Mouse (Mus musculus) erythroblast, embryonic 14.5 days (primary cell): ENCODE results near the gene Lmo3. TPM values are rescaled to one million over a fixed set of nuclear protein-coding genes. Genes with fewer than 3 reads are reported as not detected.

Experiments used
- H3K27me3 ChIP-seq: 2 replicates; pipeline ENCODE4 v1.6.1; 2012; ENCODE audit warnings: inconsistent platforms; ENCODE audit not compliant: control insufficient read depth
- H3K36me3 ChIP-seq: 2 replicates; pipeline ENCODE4 v1.6.1; 2012; ENCODE audit warnings: mild to moderate bottlenecking, inconsistent platforms; ENCODE audit not compliant: control insufficient read depth
- H3K4me1 ChIP-seq: 2 replicates; pipeline ENCODE4 v1.6.1; 2012; ENCODE audit warnings: inconsistent platforms; ENCODE audit not compliant: control insufficient read depth
- H3K4me3 ChIP-seq: replicated peaks from 2 replicates; pipeline ENCODE3; 2012; ENCODE audit warnings: moderate library complexity, mild to moderate bottlenecking, inconsistent platforms
- H3K9me3 ChIP-seq: 2 replicates; pipeline ENCODE4 v1.6.1; 2012; ENCODE audit warnings: low read length, inconsistent platforms, mixed read lengths; ENCODE audit not compliant: control insufficient read depth
- GATA1 ChIP-seq: IDR thresholded peaks from 2 replicates; pipeline ENCODE4 v1.6.1; 2012; ENCODE audit warnings: low read length, inconsistent platforms, mixed read lengths
- TAL1 ChIP-seq: IDR thresholded peaks from 3 replicates; pipeline ENCODE4 v1.6.1; 2012; ENCODE audit warnings: low read length, inconsistent platforms, mixed read lengths
- polyA plus RNA-seq: library from polyadenylated mRNA; stranded (reverse); fragments of >175 nt; gene quantifications from 2 replicates; pipeline ENCODE4 v1.2.3, GENCODE M21; 2012

The Lmo3 gene
- polyA plus RNA-seq, result not detected in 2 replicates

- peaks cover 24% of the 10 kb centered on the region for H3K9me3 ChIP-seq
- H3K4me1 ChIP-seq, result no peaks in the 10 kb centered on the region
- H3K36me3 ChIP-seq, result no peaks in the 10 kb centered on the region
- no peak within 1 kb of the TSS for H3K4me3 ChIP-seq
- no peak for TF ChIP-seq GATA1
- TF ChIP-seq TAL1, result no peak
- H3K27me3 ChIP-seq, result no peaks in the 10 kb centered on the region
These were observed at the start of gene Lmo3 for GRCm38 (mm10) chr6:138581734-138582505. TSS of gene Lmo3 (minus strand) at chr6:138581968.

DNA sequence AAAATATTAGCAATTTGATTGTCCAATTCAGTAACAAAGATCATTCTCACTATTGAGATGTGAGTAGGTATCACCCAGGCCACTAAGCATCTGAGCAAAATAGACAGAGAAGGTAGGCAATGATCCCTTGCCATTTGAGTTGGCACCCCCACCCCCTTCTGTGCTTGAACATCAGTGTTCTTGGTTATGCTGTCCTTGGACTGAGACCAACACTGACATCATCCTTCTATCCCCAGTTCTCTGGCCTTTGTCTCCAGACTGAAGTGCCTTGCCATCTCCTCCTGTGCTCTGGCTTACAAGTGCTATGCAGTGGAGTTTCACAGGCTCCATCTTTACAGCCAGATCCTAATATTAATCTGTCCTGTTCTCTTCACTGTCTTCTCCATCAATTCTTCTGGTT, 39.0 kb upstream of the Lmo3 start:
- Histone ChIP-seq H3K4me3 (no peak overlapping the region), H3K9me3 (0 out of 2 replicates have a peak, but pooled peaks cover 7% of the 10 kb centered on the region), H3K4me1 (no peaks in the 10 kb centered on the region), H3K27me3 (no peaks in the 10 kb centered on the region), H3K36me3 (no peaks in the 10 kb centered on the region)
- TF ChIP-seq GATA1 (no peak), TAL1 (no peak)

DNA sequence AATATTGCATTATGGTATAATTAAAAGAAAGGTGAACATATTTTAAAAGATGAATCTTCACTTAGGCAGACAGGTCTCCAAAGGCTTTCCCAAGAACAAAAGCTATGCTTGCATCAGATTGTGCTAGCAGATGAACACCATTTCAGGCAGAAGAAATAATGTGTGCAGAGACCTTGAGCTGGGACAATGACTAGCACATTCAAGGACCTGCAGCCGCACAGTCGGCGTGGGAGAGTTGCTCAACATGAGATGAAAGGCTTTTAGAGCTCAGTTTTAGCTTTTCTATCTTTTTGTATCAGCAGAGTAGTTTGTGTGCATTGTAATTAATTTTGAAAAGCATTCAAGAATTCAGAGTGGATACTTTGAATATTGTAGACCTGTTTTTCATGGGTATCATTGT, 36.6 kb upstream of the Lmo3 start:
- no peaks in the 10 kb centered on the region for H3K36me3 ChIP-seq
- H3K4me1 ChIP-seq, result no peaks in the 10 kb centered on the region
- TF ChIP-seq TAL1 (no peak), GATA1 (no peak)
- no peak overlapping the region for H3K4me3 ChIP-seq
- no peaks in the 10 kb centered on the region for H3K27me3 ChIP-seq
- 0 out of 2 replicates have a peak, but pooled peaks cover 3% of the 10 kb centered on the region for H3K9me3 ChIP-seq

DNA sequence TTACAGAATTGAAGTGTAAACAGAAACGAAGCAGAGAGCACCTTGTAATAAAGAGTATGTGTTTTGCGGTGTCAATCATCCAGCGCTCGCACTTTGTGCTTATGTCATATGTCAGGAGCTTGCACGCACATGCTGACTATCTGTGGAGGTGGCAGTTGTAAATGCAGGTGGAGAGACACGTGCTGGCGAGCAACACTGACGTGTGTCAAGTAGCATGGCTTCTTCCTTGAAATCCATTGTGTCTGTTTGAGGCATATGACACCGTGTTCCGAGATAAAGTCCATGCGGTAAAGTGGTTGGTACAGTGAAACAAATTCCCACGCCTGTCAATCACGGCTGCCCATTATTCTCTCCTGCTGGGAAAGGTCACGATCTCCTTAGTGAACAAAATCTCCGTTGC, 15.2 kb upstream of the Lmo3 start:
- no peaks in the 10 kb centered on the region for H3K27me3 ChIP-seq
- no peak for TF ChIP-seq TAL1
- no peak for TF ChIP-seq GATA1
- H3K36me3 ChIP-seq, result no peaks in the 10 kb centered on the region
- H3K9me3 ChIP-seq, result peaks cover 24% of the 10 kb centered on the region
- no peaks in the 10 kb centered on the region for H3K4me1 ChIP-seq
- H3K4me3 ChIP-seq, result no peak overlapping the region

- TF ChIP-seq TAL1, result no peak
- no peak for TF ChIP-seq GATA1
- Histone ChIP-seq H3K36me3 (no peaks in the 10 kb centered on the region), H3K27me3 (no peaks in the 10 kb centered on the region)
These were observed 14.4 kb upstream of the Lmo3 start for GRCm38 (mm10) chr6:138595991-138596698.

DNA sequence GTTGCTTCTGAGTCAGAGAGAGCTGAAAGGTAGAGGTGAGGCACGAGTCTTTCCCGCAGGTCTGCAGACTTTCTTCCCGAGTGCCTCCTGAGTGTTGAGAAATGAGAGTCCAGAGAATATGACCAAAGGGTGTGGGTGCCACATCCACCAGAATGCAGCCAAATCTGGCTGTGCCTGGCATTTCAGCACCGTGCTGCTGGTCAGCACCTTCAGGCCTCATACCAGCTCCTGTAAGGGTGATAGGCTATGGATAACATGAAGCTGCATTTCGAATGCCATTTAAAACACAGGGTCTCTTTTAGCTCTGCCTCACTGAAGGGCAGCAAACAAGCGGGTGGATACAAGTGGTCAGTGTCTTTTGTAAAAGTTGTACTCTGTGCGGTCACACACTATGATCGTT, 1.5 kb upstream of the Lmo3 start:
- Histone ChIP-seq H3K4me1 (no peaks in the 10 kb centered on the region), H3K9me3 (peaks cover 25% of the 10 kb centered on the region), H3K36me3 (no peaks in the 10 kb centered on the region), H3K4me3 (no peak overlapping the region), H3K27me3 (no peaks in the 10 kb centered on the region)
- TF ChIP-seq TAL1, result no peak
- TF ChIP-seq GATA1, result no peak

More at GRCm38 (mm10) chr6:138595991-138596698, 14.4 kb upstream of the Lmo3 start:
- H3K4me1 ChIP-seq, result no peaks in the 10 kb centered on the region
- peaks cover 24% of the 10 kb centered on the region for H3K9me3 ChIP-seq
- no peak overlapping the region for H3K4me3 ChIP-seq

DNA sequence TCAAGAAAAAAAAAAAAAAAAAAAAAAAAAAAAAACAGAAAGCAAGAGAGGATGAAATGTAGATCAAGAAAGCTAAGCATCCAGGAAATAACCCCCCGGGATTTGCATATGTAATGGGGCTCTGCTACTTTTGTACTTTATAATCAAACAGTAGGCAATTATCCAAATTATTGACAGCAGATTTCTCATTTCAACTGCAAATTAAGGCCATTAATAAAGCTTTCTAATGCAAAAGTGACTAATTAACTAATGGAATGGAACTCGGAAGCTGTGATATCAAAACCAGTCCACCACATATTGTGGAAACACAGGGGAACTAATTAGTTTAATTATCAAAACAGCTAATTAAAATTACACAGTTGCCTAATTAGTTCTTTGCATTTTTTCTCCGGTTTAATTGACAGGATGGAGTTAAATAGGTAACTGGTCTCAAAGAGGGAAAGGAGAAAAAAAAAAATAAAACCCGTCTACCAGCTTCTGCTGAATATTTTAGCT, 785 bp upstream of the Lmo3 start:
- no peak for TF ChIP-seq GATA1
- Histone ChIP-seq H3K27me3 (no peaks in the 10 kb centered on the region), H3K9me3 (peaks cover 26% of the 10 kb centered on the region), H3K4me1 (no peaks in the 10 kb centered on the region), H3K36me3 (no peaks in the 10 kb centered on the region), H3K4me3 (no peak overlapping the region)

DNA sequence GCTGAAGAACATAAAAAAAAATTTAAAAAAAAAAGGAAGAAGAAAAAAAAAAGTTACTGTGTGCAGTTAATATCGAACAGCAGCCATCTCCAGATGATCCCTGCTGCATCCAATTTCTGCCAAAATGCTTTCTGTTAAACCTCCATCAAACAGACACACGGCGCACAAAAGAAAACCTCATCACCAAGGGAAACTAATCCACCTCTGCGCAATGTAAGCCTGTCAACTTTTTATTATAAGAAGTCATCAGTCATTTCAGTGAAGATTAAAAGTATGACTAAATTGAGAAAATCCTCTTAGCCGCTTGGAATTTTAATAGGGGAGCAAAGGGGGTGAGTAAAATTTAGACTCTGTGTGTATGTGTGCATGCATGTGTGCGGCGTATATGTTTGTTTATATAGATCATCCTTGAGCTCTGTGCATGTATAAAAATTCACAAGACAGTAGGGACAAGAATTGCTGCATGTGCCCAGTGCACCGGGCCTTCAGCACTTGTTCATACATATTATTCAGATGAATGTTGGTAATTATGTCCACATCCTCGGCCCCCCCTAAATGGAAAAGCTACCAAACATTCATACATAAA, 1.2 kb downstream of the Lmo3 start:
- H3K36me3 ChIP-seq, result no peaks in the 10 kb centered on the region
- H3K4me3 ChIP-seq, result no peak overlapping the region
- peaks cover 21% of the 10 kb centered on the region for H3K9me3 ChIP-seq
- H3K4me1 ChIP-seq, result no peaks in the 10 kb centered on the region
- no peaks in the 10 kb centered on the region for H3K27me3 ChIP-seq
- TF ChIP-seq TAL1 (no peak), GATA1 (no peak)

DNA sequence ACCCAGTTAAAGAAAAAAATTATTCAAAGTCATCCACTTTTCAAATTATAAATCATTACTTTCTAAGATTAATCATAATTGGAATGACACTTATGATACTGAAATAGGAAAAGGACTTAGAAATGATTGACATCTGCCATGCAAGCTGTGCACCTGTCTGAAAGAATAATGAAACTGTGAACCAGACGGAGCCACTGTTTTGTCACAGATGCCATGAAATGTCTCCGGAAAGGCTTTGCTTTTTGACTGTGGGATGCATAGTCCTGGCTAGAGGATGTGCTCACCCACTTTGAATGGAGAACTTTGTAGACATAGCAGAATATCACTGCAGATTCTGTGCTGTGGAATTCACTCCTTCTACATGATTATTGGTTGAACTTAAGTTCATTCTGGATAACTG, 18.4 kb downstream of the Lmo3 start:
- no peak overlapping the region for H3K4me3 ChIP-seq
- H3K9me3 ChIP-seq, result peaks cover 5% of the 10 kb centered on the region; the same call in 1 of the 2 replicates
- H3K27me3 ChIP-seq, result no peaks in the 10 kb centered on the region
- TF ChIP-seq GATA1 (no peak), TAL1 (no peak)
- H3K36me3 ChIP-seq, result no peaks in the 10 kb centered on the region
- H3K4me1 ChIP-seq, result no peaks in the 10 kb centered on the region
